Mouse (Mus musculus) frontal cortex, postnatal 10 days (tissue): ENCODE measurements around the gene Glis1.
"Not testable (repeated sequence)": the region's sequence is repeated elsewhere in the genome, so short reads cannot be mapped to it uniquely, and the experiment has no call there.

Source experiments
- DNase-seq, 2 experiments: peaks; one replicate each; pipeline ENCODE4 v3.0.0; 2022; ENCODE audit warnings: low spot score in 2 of 2, mixed read lengths in 1 of 2

Gene Glis1

GRCm38 (mm10) chr4:107577146-107577839 lies 142.9 kb downstream of the Glis1 start:
- DNase-seq: no peak

GRCm38 (mm10) chr4:107580883-107581282 lies 146.5 kb downstream of the Glis1 start:
- DNase-seq: no peak

GRCm38 (mm10) chr4:107586391-107586790 lies 152.0 kb downstream of the Glis1 start:
- DNase-seq: no peak

- DNase-seq: no peak
These were observed 154.2 kb downstream of the Glis1 start for GRCm38 (mm10) chr4:107588637-107589036.

- no peak for DNase-seq
These were observed 154.7 kb downstream of the Glis1 start for GRCm38 (mm10) chr4:107589046-107589445.

GRCm38 (mm10) chr4:107590805-107591534 lies 156.6 kb downstream of the Glis1 start:
- DNase-seq: no peak

- no peak for DNase-seq
These were observed 159.0 kb downstream of the Glis1 start for GRCm38 (mm10) chr4:107593426-107593825.

GRCm38 (mm10) chr4:107597226-107597897 lies 163.0 kb downstream of the Glis1 start:
- no peak for DNase-seq

GRCm38 (mm10) chr4:107597898-107598580 lies 163.6 kb downstream of the Glis1 start:
- no peak for DNase-seq

- DNase-seq: not testable (repeated sequence)
These were observed 164.2 kb downstream of the Glis1 start for GRCm38 (mm10) chr4:107598581-107598958.

- no peak for DNase-seq
These were observed 167.9 kb downstream of the Glis1 start for GRCm38 (mm10) chr4:107602284-107602683.

GRCm38 (mm10) chr4:107602787-107603186 lies 168.4 kb downstream of the Glis1 start:
- no peak for DNase-seq

GRCm38 (mm10) chr4:107603208-107603607 lies 168.8 kb downstream of the Glis1 start:
- no peak for DNase-seq

GRCm38 (mm10) chr4:107605964-107606602 lies 171.7 kb downstream of the Glis1 start:
- no peak for DNase-seq

- no peak for DNase-seq
These were observed 175.4 kb downstream of the Glis1 start for GRCm38 (mm10) chr4:107609775-107610174.

GRCm38 (mm10) chr4:107611888-107612650 lies 177.7 kb downstream of the Glis1 start:
- DNase-seq: no peak

GRCm38 (mm10) chr4:107617596-107618230 lies 183.3 kb downstream of the Glis1 start:
- DNase-seq: no peak

- no peak for DNase-seq
These were observed 185.1 kb downstream of the Glis1 start for GRCm38 (mm10) chr4:107619487-107619886.

GRCm38 (mm10) chr4:107621366-107621765 lies 187.0 kb downstream of the Glis1 start:
- DNase-seq: no peak

- no peak for DNase-seq
These were observed 187.9 kb downstream of the Glis1 start for GRCm38 (mm10) chr4:107622296-107622695.
